Mouse (Mus musculus): ENCODE results near the gene Sipa1l2.

The Sipa1l2 gene

GRCm38 (mm10) chr8:125569533-125570365 is at the start of gene Sipa1l2:
TSS of gene Sipa1l2 (minus strand) at chr8:125569808.
- in situ Hi-C loops (cut with MboI; ENCODE audit: unreplicated experiment in 2 of 2): loop anchor here (5.0 to 10.0 kb wide), 4 partner anchors 293 to 505 kb away; no protein-coding TSS in a partner anchor

GRCm38 (mm10) chr8:125618543-125619335 is 49.1 kb upstream of the Sipa1l2 start:
- in situ Hi-C loops (cut with MboI; ENCODE audit: unreplicated experiment in 2 of 2): no loop called here

GRCm38 (mm10) chr8:125616935-125617334 is 47.3 kb upstream of the Sipa1l2 start:
- in situ Hi-C loops (cut with MboI; ENCODE audit: unreplicated experiment in 2 of 2): no loop called here

- in situ Hi-C loops (cut with MboI; ENCODE audit: unreplicated experiment in 2 of 2): no loop called here
Observed at GRCm38 (mm10) chr8:125616039-125616438, 46.4 kb upstream of the Sipa1l2 start.

GRCm38 (mm10) chr8:125613552-125613951 is 43.9 kb upstream of the Sipa1l2 start:
- in situ Hi-C loops (cut with MboI; ENCODE audit: unreplicated experiment in 2 of 2): no loop called here

- in situ Hi-C loops (cut with MboI; ENCODE audit: unreplicated experiment in 2 of 2): no loop called here
Observed at GRCm38 (mm10) chr8:125611799-125612560, 42.4 kb upstream of the Sipa1l2 start.

- in situ Hi-C loops (cut with MboI; ENCODE audit: unreplicated experiment in 2 of 2): no loop called here
Observed at GRCm38 (mm10) chr8:125611024-125611798, 41.6 kb upstream of the Sipa1l2 start.

- in situ Hi-C loops (cut with MboI; ENCODE audit: unreplicated experiment in 2 of 2): no loop called here
Observed at GRCm38 (mm10) chr8:125609737-125610136, 40.1 kb upstream of the Sipa1l2 start.

GRCm38 (mm10) chr8:125607714-125608223 is 38.2 kb upstream of the Sipa1l2 start:
- in situ Hi-C loops (cut with MboI; ENCODE audit: unreplicated experiment in 2 of 2): no loop called here

- in situ Hi-C loops (cut with MboI; ENCODE audit: unreplicated experiment in 2 of 2): no loop called here
Observed at GRCm38 (mm10) chr8:125606937-125607336, 37.3 kb upstream of the Sipa1l2 start.

- in situ Hi-C loops (cut with MboI; ENCODE audit: unreplicated experiment in 2 of 2): no loop called here
Observed at GRCm38 (mm10) chr8:125604817-125605512, 35.4 kb upstream of the Sipa1l2 start.

- in situ Hi-C loops (cut with MboI; ENCODE audit: unreplicated experiment in 2 of 2): no loop called here
Observed at GRCm38 (mm10) chr8:125604213-125604816, 34.7 kb upstream of the Sipa1l2 start.

- in situ Hi-C loops (cut with MboI; ENCODE audit: unreplicated experiment in 2 of 2): no loop called here
Observed at GRCm38 (mm10) chr8:125603312-125603840, 33.8 kb upstream of the Sipa1l2 start.

GRCm38 (mm10) chr8:125600033-125600686 is 30.6 kb upstream of the Sipa1l2 start:
- in situ Hi-C loops (cut with MboI; ENCODE audit: unreplicated experiment in 2 of 2): no loop called here

- in situ Hi-C loops (cut with MboI; ENCODE audit: unreplicated experiment in 2 of 2): no loop called here
Observed at GRCm38 (mm10) chr8:125595571-125596508, 26.2 kb upstream of the Sipa1l2 start.

GRCm38 (mm10) chr8:125590363-125590762 is 20.8 kb upstream of the Sipa1l2 start:
- in situ Hi-C loops (cut with MboI; ENCODE audit: unreplicated experiment in 2 of 2): no loop called here

GRCm38 (mm10) chr8:125586587-125586986 is 17.0 kb upstream of the Sipa1l2 start:
- in situ Hi-C loops (cut with MboI; ENCODE audit: unreplicated experiment in 2 of 2): loop anchor here in 1 of 2 experiments (10.0 kb wide), 1 partner anchor 278 kb away; no protein-coding TSS in a partner anchor

Measured in v-Abl transformed pro-B cells (cell line).